ENCODE assay signal across 8 mouse cellular contexts in genomic region chr10:40302140-40302985, GRCm38 (mm10). TPM values are rescaled to one million over a fixed set of nuclear protein-coding genes. Genes with fewer than 3 reads are reported as not detected.
DNase-seq lines count a peak whose midpoint lies in the region; ATAC-seq and TF ChIP-seq lines count a peak whose summit lies in the region.

Gene Amd1 (minus strand): TSS chr10:40302186.

- H3K9ac ChIP-seq in forebrain, embryonic 16.5 days (replicated peaks; ENCODE audit: low read depth, low read length): peak within 1 kb of the TSS; percentile 96
- peak within 1 kb of the TSS; percentile 97 for H3K9ac ChIP-seq in lung, embryonic 14.5 days

- peak; percentile 98 for DNase-seq in G1E (ENCODE audit: low spot score)
- DNase-seq in cerebellum, adult 18-20 months: peak; percentile 100
- DNase-seq in heart, postnatal 36 days: peak; percentile 100
- peak; percentile 99 to 100 for DNase-seq in layer of hippocampus, adult 2 months (ENCODE audit: low spot score in 2 of 2)
- DNase-seq in lung, embryonic 14.5 days: peak; percentile 100
- peak; percentile 99 for DNase-seq in thymus, adult 2 months

- H3K4me1 ChIP-seq in G1E (ENCODE audit: insufficient read depth, low read depth, low read length): peaks cover 29% of the 10 kb centered on the region
- H3K4me1 ChIP-seq in forebrain, embryonic 16.5 days (replicated peaks; ENCODE audit: control insufficient read depth, insufficient read depth, low read length): peaks cover 19% of the 10 kb centered on the region
- H3K4me1 ChIP-seq in lung, embryonic 14.5 days (ENCODE audit: insufficient read depth): peaks cover 18% of the 10 kb centered on the region
- peaks cover 6% of the 10 kb centered on the region; the same call in 1 of the 2 replicates for H3K4me1 ChIP-seq in olfactory bulb, adult 2 months (ENCODE audit: control insufficient read depth, insufficient read depth, low read length)
- H3K4me1 ChIP-seq in thymus, adult 2 months (replicated peaks; ENCODE audit: control insufficient read depth, insufficient read depth, low read length): peaks cover 13% of the 10 kb centered on the region; the same call in 1 of the 2 replicates

- TF ChIP-seq POLR2A in olfactory bulb, adult 2 months (IDR thresholded peaks at IDR 0.05; ENCODE audit: insufficient read depth, low read depth, low read length): no peak; the same call in none of the 2 replicates
- TF ChIP-seq POLR2A in thymus, adult 2 months (IDR thresholded peaks at IDR 0.05; ENCODE audit: control insufficient read depth, extremely low read depth, insufficient read depth, low read length, poor library complexity): peak; percentile 68

- under 1% methylated on average over 55 of the region's 55 CpGs for WGBS in forebrain, embryonic 16.5 days
- under 1% methylated on average over 55 of the region's 55 CpGs for WGBS in lung, embryonic 14.5 days
- WGBS in olfactory bulb, adult 2 months: under 1% methylated on average over 55 of the region's 55 CpGs
- under 1% methylated on average over 55 of the region's 55 CpGs for WGBS in thymus, adult 2 months

- peak within 1 kb of the TSS; percentile 99 for H3K27ac ChIP-seq in forebrain, embryonic 16.5 days (ENCODE audit: low read length)
- H3K27ac ChIP-seq in layer of hippocampus, adult 2 months: peak within 1 kb of the TSS; percentile 89
- H3K27ac ChIP-seq in lung, embryonic 14.5 days (ENCODE audit: low read depth): peak within 1 kb of the TSS; percentile 98
- H3K27ac ChIP-seq in olfactory bulb, adult 2 months (ENCODE audit: insufficient read depth, low read depth, low read length): peak within 1 kb of the TSS; percentile 73
- H3K27ac ChIP-seq in thymus, adult 2 months (ENCODE audit: control insufficient read depth, insufficient read depth, low read length): no peak within 1 kb of the TSS

- H3K4me2 ChIP-seq in forebrain, embryonic 16.5 days (ENCODE audit: low read length): peak within 1 kb of the TSS; percentile 94
- H3K4me2 ChIP-seq in lung, embryonic 14.5 days: peak within 1 kb of the TSS; percentile 75

- peak; percentile 89 for ATAC-seq in G1E (ENCODE audit: extremely low read depth, insufficient number of reproducible peaks, low FRiP score, poor library complexity, severe bottlenecking)
- ATAC-seq in forebrain, embryonic 16.5 days: peak; percentile 98
- peak; percentile 97 for ATAC-seq in lung, embryonic 14.5 days (ENCODE audit: insufficient read depth)

- H3K4me3 ChIP-seq in G1E (ENCODE audit: low read depth, low read length): peak within 1 kb of the TSS; percentile 89
- H3K4me3 ChIP-seq in forebrain, embryonic 16.5 days (replicated peaks; ENCODE audit: low read length): peak within 1 kb of the TSS; percentile 96
- H3K4me3 ChIP-seq in layer of hippocampus, adult 2 months: peak within 1 kb of the TSS; percentile 97
- H3K4me3 ChIP-seq in lung, embryonic 14.5 days (ENCODE audit: low read depth, low read length): peak within 1 kb of the TSS; percentile 99
- H3K4me3 ChIP-seq in olfactory bulb, adult 2 months (ENCODE audit: insufficient read depth, low read depth, low read length): peak within 1 kb of the TSS; percentile 71
- peak within 1 kb of the TSS; percentile 74 for H3K4me3 ChIP-seq in thymus, adult 2 months (ENCODE audit: control insufficient read depth, insufficient read depth, low read length)

- peaks cover 4% of the 10 kb centered on the region for H3K9me3 ChIP-seq in G1E (replicated peaks)
- no peaks in the 10 kb centered on the region for H3K9me3 ChIP-seq in forebrain, embryonic 16.5 days (ENCODE audit: control insufficient read depth, low read length)
- peaks cover 4% of the 10 kb centered on the region; the same call in 1 of the 2 replicates for H3K9me3 ChIP-seq in lung, embryonic 14.5 days (ENCODE audit: low read depth, low read length)

- intact Hi-C loops in heart, postnatal 36 days (cut with DNase I): loop anchor here (1.0 to 2.0 kb wide), 3 partner anchors 44 to 222 kb away; partner anchors contain the start of gene Gtf3c6

- TF ChIP-seq CTCF in G1E (IDR thresholded peaks at IDR 0.05; ENCODE audit: low read depth, low read length): no peak
- TF ChIP-seq CTCF in layer of hippocampus, adult 2 months (conservative IDR thresholded peaks at IDR 0.05): no peak
- TF ChIP-seq CTCF in lung, embryonic 14.5 days (IDR thresholded peaks at IDR 0.05; ENCODE audit: low read depth): no peak
- no peak for TF ChIP-seq CTCF in olfactory bulb, adult 2 months (IDR thresholded peaks at IDR 0.05; ENCODE audit: insufficient read depth, low read depth, low read length)
- TF ChIP-seq CTCF in thymus, adult 2 months (IDR thresholded peaks at IDR 0.05; ENCODE audit: borderline replicate concordance, control insufficient read depth, extremely low read depth, insufficient read depth, low read length, poor library complexity): 0 out of 2 replicates have a peak, but pooled peaks have one; percentile 38

- peaks cover 18% of the 10 kb centered on the region for H3K36me3 ChIP-seq in G1E (replicated peaks)
- H3K36me3 ChIP-seq in forebrain, embryonic 16.5 days (ENCODE audit: control insufficient read depth, insufficient read depth): no peaks in the 10 kb centered on the region
- H3K36me3 ChIP-seq in lung, embryonic 14.5 days (ENCODE audit: insufficient read depth): 0 out of 2 replicates have a peak, but pooled peaks cover 2% of the 10 kb centered on the region
- no peaks in the 10 kb centered on the region for H3K36me3 ChIP-seq in thymus, adult 2 months (ENCODE audit: control insufficient read depth, insufficient read depth, low read length)

- no peaks in the 10 kb centered on the region for H3K27me3 ChIP-seq in G1E (ENCODE audit: insufficient read depth, low read length)
- H3K27me3 ChIP-seq in forebrain, embryonic 16.5 days (replicated peaks; ENCODE audit: control insufficient read depth, insufficient read depth, low read length): no peaks in the 10 kb centered on the region
- no peaks in the 10 kb centered on the region for H3K27me3 ChIP-seq in lung, embryonic 14.5 days (ENCODE audit: insufficient read depth, low read length)
- no peaks in the 10 kb centered on the region; the same call in 1 of the 2 replicates for H3K27me3 ChIP-seq in thymus, adult 2 months (ENCODE audit: control insufficient read depth, insufficient read depth, low read length)

RNA-seq across cellular contexts. Expression of gene Amd1, which starts in this region (rescaled TPM):
- total RNA-seq in G1E (2014; fragmentation: Nextera tagmentation) (198 and 202 TPM in 2 replicates), G1E (2017) (164 and 183 TPM in 2 replicates)
- 4.2 and 7.7 TPM in 2 replicates for polyA plus RNA-seq in G1E (2012)
- 46.3 and 47.0 TPM in 2 replicates for polyA plus RNA-seq in forebrain, embryonic 16.5 days (2015; fragmentation: Nextera tagmentation; extraction: Ambion mirVana)
- total RNA-seq in heart, postnatal 36 days (2021): 10 to 100 TPM; 67.0 to 88.5 TPM
- 10 to 100 TPM; 81.6 to 83.1 TPM for total RNA-seq in layer of hippocampus, adult 2 months (2021)
- polyA plus RNA-seq in lung, embryonic 14.5 days (2014; fragmentation: Nextera tagmentation; extraction: Ambion mirVana): 78.7 and 82.0 TPM in 2 replicates
- polyA plus RNA-seq in olfactory bulb, adult 2 months (2012; ENCODE audit: insufficient read depth, insufficient read length, low replicate concordance, missing spikeins): not detected in 2 replicates
- polyA plus RNA-seq in thymus, adult 2 months (2012; rRNA removed): 10.0 and 11.4 TPM in 2 replicates
